Mouse (Mus musculus): ENCODE data around the gene Gstt4. TPM values are rescaled to one million over a fixed set of nuclear protein-coding genes. Genes with fewer than 3 reads are reported as not detected.

Gene Gstt4
- polyA plus RNA-seq, 1 experiment from 2014 or later, result not detected

GRCm38 (mm10) chr10:75855416-75855981 lies 33.2 kb upstream of the Gstt4 start:
- no peak for ATAC-seq (ENCODE audit: insufficient number of reproducible peaks, insufficient read depth, low FRiP score, low read depth)
- Histone ChIP-seq H3K4me2 (replicated peaks; ENCODE audit: low read depth, low read length) (no peak overlapping the region), H3K27me3 (ENCODE audit: control insufficient read depth, insufficient read depth, low read length) (no peaks in the 10 kb centered on the region), H3K36me3 (ENCODE audit: control insufficient read depth, insufficient read depth, low read length) (peaks cover 17% of the 10 kb centered on the region; the same call in 1 of the 2 replicates), H3K27ac (ENCODE audit: low read length) (no peak overlapping the region), H3K4me3 (ENCODE audit: low read depth, low read length) (no peak overlapping the region), H3K9ac (replicated peaks; ENCODE audit: low read depth, low read length) (no peak overlapping the region), H3K4me1 (ENCODE audit: control insufficient read depth, insufficient read depth, low read length) (peaks cover 9% of the 10 kb centered on the region; the same call in 1 of the 2 replicates), H3K9me3 (ENCODE audit: control insufficient read depth, low read depth, low read length) (no peaks in the 10 kb centered on the region)
- WGBS, result 90% methylated on average over 15 of the region's 15 CpGs

GRCm38 (mm10) chr10:75854791-75855190 lies 32.4 kb upstream of the Gstt4 start:
- H3K27ac ChIP-seq (ENCODE audit: low read length), result no peak overlapping the region
- 75% methylated on average over 6 of the region's 6 CpGs for WGBS
- peaks cover 7% of the 10 kb centered on the region; the same call in 1 of the 2 replicates for H3K4me1 ChIP-seq (ENCODE audit: control insufficient read depth, insufficient read depth, low read length)
- H3K27me3 ChIP-seq (ENCODE audit: control insufficient read depth, insufficient read depth, low read length), result no peaks in the 10 kb centered on the region
- H3K4me2 ChIP-seq (replicated peaks; ENCODE audit: low read depth, low read length), result no peak overlapping the region
- no peak for ATAC-seq (ENCODE audit: insufficient number of reproducible peaks, insufficient read depth, low FRiP score, low read depth)
- H3K4me3 ChIP-seq (ENCODE audit: low read depth, low read length), result no peak overlapping the region
- peaks cover 17% of the 10 kb centered on the region; the same call in 1 of the 2 replicates for H3K36me3 ChIP-seq (ENCODE audit: control insufficient read depth, insufficient read depth, low read length)
- H3K9me3 ChIP-seq (ENCODE audit: control insufficient read depth, low read depth, low read length), result no peaks in the 10 kb centered on the region
- no peak overlapping the region for H3K9ac ChIP-seq (replicated peaks; ENCODE audit: low read depth, low read length)

GRCm38 (mm10) chr10:75854096-75854495 lies 31.8 kb upstream of the Gstt4 start:
- H3K9ac ChIP-seq (replicated peaks; ENCODE audit: low read depth, low read length), result no peak overlapping the region
- no peak for ATAC-seq (ENCODE audit: insufficient number of reproducible peaks, insufficient read depth, low FRiP score, low read depth)
- 50% methylated on average over 5 of the region's 5 CpGs for WGBS
- H3K9me3 ChIP-seq (ENCODE audit: control insufficient read depth, low read depth, low read length), result no peaks in the 10 kb centered on the region
- no peaks in the 10 kb centered on the region for H3K27me3 ChIP-seq (ENCODE audit: control insufficient read depth, insufficient read depth, low read length)
- H3K27ac ChIP-seq (ENCODE audit: low read length), result no peak overlapping the region
- H3K4me1 ChIP-seq (ENCODE audit: control insufficient read depth, insufficient read depth, low read length), result peaks cover 7% of the 10 kb centered on the region; the same call in 1 of the 2 replicates
- peaks cover 17% of the 10 kb centered on the region; the same call in 1 of the 2 replicates for H3K36me3 ChIP-seq (ENCODE audit: control insufficient read depth, insufficient read depth, low read length)
- no peak overlapping the region for H3K4me2 ChIP-seq (replicated peaks; ENCODE audit: low read depth, low read length)
- no peak overlapping the region for H3K4me3 ChIP-seq (ENCODE audit: low read depth, low read length)

- no peak overlapping the region for H3K4me3 ChIP-seq (ENCODE audit: low read depth, low read length)
- no peak overlapping the region for H3K4me2 ChIP-seq (replicated peaks; ENCODE audit: low read depth, low read length)
- H3K4me1 ChIP-seq (ENCODE audit: control insufficient read depth, insufficient read depth, low read length), result 0 out of 2 replicates have a peak, but pooled peaks cover 5% of the 10 kb centered on the region
- 36% methylated on average over 10 of the region's 10 CpGs for WGBS
- no peak overlapping the region for H3K27ac ChIP-seq (ENCODE audit: low read length)
- peak; percentile 23; the same call in 1 of the 2 replicates for ATAC-seq (ENCODE audit: insufficient number of reproducible peaks, insufficient read depth, low FRiP score, low read depth)
- H3K9ac ChIP-seq (replicated peaks; ENCODE audit: low read depth, low read length), result no peak overlapping the region
- H3K9me3 ChIP-seq (ENCODE audit: control insufficient read depth, low read depth, low read length), result no peaks in the 10 kb centered on the region
- H3K27me3 ChIP-seq (ENCODE audit: control insufficient read depth, insufficient read depth, low read length), result no peaks in the 10 kb centered on the region
- H3K36me3 ChIP-seq (ENCODE audit: control insufficient read depth, insufficient read depth, low read length), result peaks cover 17% of the 10 kb centered on the region; the same call in 1 of the 2 replicates
Observed at GRCm38 (mm10) chr10:75853452-75853851, 31.1 kb upstream of the Gstt4 start.

- no peak overlapping the region for H3K27ac ChIP-seq (ENCODE audit: low read length)
- peaks cover 9% of the 10 kb centered on the region; the same call in 1 of the 2 replicates for H3K36me3 ChIP-seq (ENCODE audit: control insufficient read depth, insufficient read depth, low read length)
- no peak overlapping the region for H3K4me3 ChIP-seq (ENCODE audit: low read depth, low read length)
- H3K4me1 ChIP-seq (ENCODE audit: control insufficient read depth, insufficient read depth, low read length), result 0 out of 2 replicates have a peak, but pooled peaks cover 3% of the 10 kb centered on the region
- 79% methylated on average over 12 of the region's 12 CpGs for WGBS
- no peak overlapping the region for H3K4me2 ChIP-seq (replicated peaks; ENCODE audit: low read depth, low read length)
- no peak for ATAC-seq (ENCODE audit: insufficient number of reproducible peaks, insufficient read depth, low FRiP score, low read depth)
- H3K9me3 ChIP-seq (ENCODE audit: control insufficient read depth, low read depth, low read length), result no peaks in the 10 kb centered on the region
- no peaks in the 10 kb centered on the region for H3K27me3 ChIP-seq (ENCODE audit: control insufficient read depth, insufficient read depth, low read length)
- no peak overlapping the region for H3K9ac ChIP-seq (replicated peaks; ENCODE audit: low read depth, low read length)
Observed at GRCm38 (mm10) chr10:75852539-75853125, 30.3 kb upstream of the Gstt4 start.

GRCm38 (mm10) chr10:75851681-75852080 lies 29.3 kb upstream of the Gstt4 start:
- Histone ChIP-seq H3K4me3 (ENCODE audit: low read depth, low read length) (no peak overlapping the region), H3K4me1 (ENCODE audit: control insufficient read depth, insufficient read depth, low read length) (0 out of 2 replicates have a peak, but pooled peaks cover 3% of the 10 kb centered on the region), H3K4me2 (replicated peaks; ENCODE audit: low read depth, low read length) (no peak overlapping the region), H3K9me3 (ENCODE audit: control insufficient read depth, low read depth, low read length) (no peaks in the 10 kb centered on the region), H3K27ac (ENCODE audit: low read length) (no peak overlapping the region), H3K36me3 (ENCODE audit: control insufficient read depth, insufficient read depth, low read length) (no peaks in the 10 kb centered on the region), H3K27me3 (ENCODE audit: control insufficient read depth, insufficient read depth, low read length) (no peaks in the 10 kb centered on the region), H3K9ac (replicated peaks; ENCODE audit: low read depth, low read length) (no peak overlapping the region)
- no peak for ATAC-seq (ENCODE audit: insufficient number of reproducible peaks, insufficient read depth, low FRiP score, low read depth)
- WGBS, result 33% methylated on average over 3 of the region's 3 CpGs

GRCm38 (mm10) chr10:75851076-75851475 lies 28.7 kb upstream of the Gstt4 start:
- 10% methylated on average over 6 of the region's 6 CpGs for WGBS
- Histone ChIP-seq H3K4me1 (ENCODE audit: control insufficient read depth, insufficient read depth, low read length) (0 out of 2 replicates have a peak, but pooled peaks cover 3% of the 10 kb centered on the region), H3K4me3 (ENCODE audit: low read depth, low read length) (no peak overlapping the region), H3K4me2 (replicated peaks; ENCODE audit: low read depth, low read length) (no peak overlapping the region), H3K27ac (ENCODE audit: low read length) (no peak overlapping the region), H3K27me3 (ENCODE audit: control insufficient read depth, insufficient read depth, low read length) (no peaks in the 10 kb centered on the region), H3K36me3 (ENCODE audit: control insufficient read depth, insufficient read depth, low read length) (no peaks in the 10 kb centered on the region), H3K9ac (replicated peaks; ENCODE audit: low read depth, low read length) (no peak overlapping the region), H3K9me3 (ENCODE audit: control insufficient read depth, low read depth, low read length) (no peaks in the 10 kb centered on the region)
- ATAC-seq (ENCODE audit: insufficient number of reproducible peaks, insufficient read depth, low FRiP score, low read depth), result no peak

- Histone ChIP-seq H3K9me3 (ENCODE audit: control insufficient read depth, low read depth, low read length) (no peaks in the 10 kb centered on the region), H3K4me1 (ENCODE audit: control insufficient read depth, insufficient read depth, low read length) (0 out of 2 replicates have a peak, but pooled peaks cover 3% of the 10 kb centered on the region), H3K4me2 (replicated peaks; ENCODE audit: low read depth, low read length) (no peak overlapping the region), H3K27ac (ENCODE audit: low read length) (no peak overlapping the region), H3K9ac (replicated peaks; ENCODE audit: low read depth, low read length) (no peak overlapping the region), H3K36me3 (ENCODE audit: control insufficient read depth, insufficient read depth, low read length) (no peaks in the 10 kb centered on the region), H3K27me3 (ENCODE audit: control insufficient read depth, insufficient read depth, low read length) (no peaks in the 10 kb centered on the region), H3K4me3 (ENCODE audit: low read depth, low read length) (no peak overlapping the region)
- WGBS, result 25% methylated on average over 3 of the region's 3 CpGs
- ATAC-seq (ENCODE audit: insufficient number of reproducible peaks, insufficient read depth, low FRiP score, low read depth), result no peak
Observed at GRCm38 (mm10) chr10:75848382-75848781, 26.0 kb upstream of the Gstt4 start.

Measured in stomach, embryonic 14.5 days (tissue).